Mouse (Mus musculus) neural tube, embryonic 14.5 days (tissue): ENCODE measurements around the gene Ppp1r27. TPM values are rescaled to one million over a fixed set of nuclear protein-coding genes. Genes with fewer than 3 reads are reported as not detected.

Experiments used
- ATAC-seq: fragments of 200-750 bp; cut with Nextera tagmentation; 2 replicates; pipeline ENCODE4 v1.8.0; 2017; ENCODE audit warnings: low read depth, mild to moderate bottlenecking, moderate TSS enrichment, moderate library complexity
- H3K27ac ChIP-seq: fragments of 300-500 bp; sonication (generic); 2 replicates; pipeline ENCODE4 v1.5.1; 2014; ENCODE audit warnings: low read depth, mild to moderate bottlenecking, control low read depth, low read length, moderate library complexity, mixed read lengths
- H3K27me3 ChIP-seq: fragments of 300-500 bp; sonication (generic); 2 replicates; pipeline ENCODE4 v1.6.1; 2014; ENCODE audit warnings: low read length; ENCODE audit not compliant: control insufficient read depth, insufficient read depth
- H3K36me3 ChIP-seq: fragments of 300-500 bp; sonication (generic); 2 replicates; pipeline ENCODE4 v1.6.1; 2014; ENCODE audit warnings: low read length, mixed read lengths; ENCODE audit not compliant: control insufficient read depth, insufficient read depth
- H3K4me1 ChIP-seq: fragments of 300-500 bp; sonication (generic); 2 replicates; pipeline ENCODE4 v1.6.1; 2014; ENCODE audit warnings: low read length; ENCODE audit not compliant: control insufficient read depth, insufficient read depth
- H3K4me2 ChIP-seq: fragments of 300-500 bp; sonication (generic); 2 replicates; pipeline ENCODE4 v1.6.1; 2014; ENCODE audit warnings: mild to moderate bottlenecking, low read depth, low read length, control low read depth
- H3K4me3 ChIP-seq: fragments of 300-500 bp; sonication (generic); 2 replicates; pipeline ENCODE4 v1.5.1; 2014; ENCODE audit warnings: low read depth, low read length, control low read depth, mixed read lengths
- H3K9ac ChIP-seq: fragments of 300-500 bp; sonication (generic); replicated peaks from 2 replicates; pipeline ENCODE4 v1.6.1; 2014; ENCODE audit warnings: low read depth, mild to moderate bottlenecking, control low read depth, low read length, mixed read lengths
- H3K9me3 ChIP-seq: fragments of 300-500 bp; sonication (generic); 2 replicates; pipeline ENCODE4 v1.6.1; 2016; ENCODE audit warnings: low read length; ENCODE audit not compliant: control insufficient read depth
- WGBS: fragments of 180-500 bp; shearing (Covaris S2); extraction: QIAGEN DNeasy Blood & Tissue Kit; methylation state at CpG from one replicate; pipeline ENCODE4 v1.1.7; 2014; 5-methylcytosine and 5-hydroxymethylcytosine counted together
- polyA plus RNA-seq: library from polyadenylated mRNA; unstranded; fragments of >200 nt; fragmentation: Nextera tagmentation; extraction: Ambion mirVana; gene quantifications from 2 replicates; pipeline ENCODE4 v1.2.1, GENCODE M21; 2014

Ppp1r27 gene
- polyA plus RNA-seq, 1 experiment from 2014 or later = not detected

DNA sequence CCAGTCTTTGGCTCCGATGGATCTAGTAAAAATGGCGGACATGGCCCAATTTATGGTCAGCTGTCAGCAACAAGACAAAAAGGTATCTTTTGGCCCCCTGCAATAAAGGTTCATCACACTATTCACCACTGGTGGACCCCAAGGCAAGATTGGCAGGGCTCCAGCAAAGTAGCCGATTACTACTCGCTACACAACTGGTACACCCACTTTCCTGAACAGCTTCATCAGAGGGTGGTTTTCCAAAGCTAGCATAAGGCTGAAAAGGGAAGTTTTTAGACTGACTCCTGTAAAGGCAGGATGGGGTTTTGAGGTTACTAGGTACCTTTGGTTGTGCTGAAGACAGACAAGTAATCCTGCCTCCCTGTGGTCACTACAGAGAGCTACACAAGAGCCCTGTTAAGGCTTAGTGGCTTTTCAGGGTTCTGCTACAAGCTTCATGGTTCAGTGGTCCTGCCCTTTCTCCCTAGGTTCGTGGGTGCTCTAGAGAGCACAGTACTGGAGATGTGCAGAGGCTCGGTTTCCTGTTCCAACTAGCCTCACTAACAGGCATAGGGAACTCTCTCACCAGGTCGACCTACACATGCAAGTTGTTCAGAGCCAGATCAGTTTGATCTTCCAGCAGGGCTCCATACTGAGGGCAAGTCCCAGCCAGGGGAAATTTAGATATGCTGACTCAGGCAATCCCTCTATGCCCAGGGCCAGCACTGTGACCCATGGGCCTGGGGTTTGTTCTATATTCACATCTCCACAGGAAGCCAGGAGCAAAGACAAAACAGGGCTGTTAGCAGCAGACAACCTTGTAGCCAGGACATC lies 26.5 kb upstream of the Ppp1r27 start:
- peaks cover 25% of the 10 kb centered on the region for H3K4me1 ChIP-seq
- H3K9me3 ChIP-seq = no peaks in the 10 kb centered on the region
- ATAC-seq = no peak
- no peak overlapping the region for H3K4me2 ChIP-seq
- H3K36me3 ChIP-seq = peaks cover 24% of the 10 kb centered on the region
- H3K4me3 ChIP-seq = no peak overlapping the region
- 0 out of 2 replicates have a peak overlapping the region, but pooled peaks have one; percentile 16 for H3K9ac ChIP-seq
- WGBS = 84% methylated on average over 7 of the region's 7 CpGs
- no peaks in the 10 kb centered on the region for H3K27me3 ChIP-seq
- H3K27ac ChIP-seq = no peak overlapping the region

DNA sequence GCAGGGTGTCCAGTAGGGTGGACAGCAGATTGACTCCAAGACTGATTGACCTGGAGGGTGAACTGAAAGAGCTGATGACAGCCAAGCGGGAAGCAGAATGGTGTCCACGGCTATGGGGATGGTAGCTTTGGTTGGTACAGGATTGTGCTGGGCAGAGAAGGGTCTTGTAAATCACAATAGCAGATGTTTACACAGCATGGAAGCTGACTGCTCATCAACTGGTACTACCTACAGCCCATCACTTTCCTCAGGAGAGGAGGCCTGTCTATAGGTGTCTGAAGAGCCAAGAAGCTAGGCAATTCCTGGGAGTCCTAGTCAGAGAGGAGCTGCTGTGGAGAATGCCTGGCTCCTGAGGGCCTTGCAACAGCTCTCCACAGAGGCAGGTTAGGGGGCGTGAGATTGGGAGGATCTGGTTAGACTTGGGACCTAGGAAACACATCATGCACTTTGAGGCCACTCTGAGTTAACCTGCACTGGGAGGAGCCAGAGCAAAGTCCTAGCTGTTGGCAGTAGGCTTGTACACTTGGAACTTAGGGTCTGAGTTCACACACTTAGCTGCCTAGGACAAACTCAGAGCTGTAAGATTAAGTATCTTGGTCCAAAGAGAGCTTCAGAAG lies 25.5 kb upstream of the Ppp1r27 start:
- no peak overlapping the region for H3K27ac ChIP-seq
- H3K4me3 ChIP-seq = no peak overlapping the region
- H3K27me3 ChIP-seq = no peaks in the 10 kb centered on the region
- H3K4me1 ChIP-seq = peaks cover 25% of the 10 kb centered on the region
- no peak overlapping the region for H3K9ac ChIP-seq
- peaks cover 24% of the 10 kb centered on the region for H3K36me3 ChIP-seq
- WGBS = 88% methylated on average over 3 of the region's 3 CpGs
- H3K4me2 ChIP-seq = no peak overlapping the region
- H3K9me3 ChIP-seq = no peaks in the 10 kb centered on the region
- ATAC-seq = no peak

DNA sequence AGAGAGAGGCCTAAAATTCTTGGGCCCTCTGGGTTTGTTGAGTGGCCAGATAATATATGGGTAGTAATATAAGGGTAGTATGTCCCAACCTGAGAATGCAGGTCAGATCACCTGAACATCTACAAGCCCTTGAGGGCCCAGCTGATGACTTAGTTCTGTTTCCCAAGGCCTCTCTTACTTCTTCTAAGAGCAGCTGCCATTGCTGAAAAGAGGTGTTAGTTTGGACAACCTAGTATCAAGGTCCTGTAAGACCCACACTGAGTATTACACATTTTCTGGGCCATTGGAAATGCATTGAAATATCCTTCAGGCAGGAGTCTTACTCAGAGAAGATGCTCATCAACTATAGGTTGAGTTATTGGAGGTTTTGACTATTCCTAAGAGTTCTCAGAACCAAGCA lies 25.0 kb upstream of the Ppp1r27 start:
- Histone ChIP-seq H3K9me3 (no peaks in the 10 kb centered on the region), H3K4me1 (peaks cover 28% of the 10 kb centered on the region), H3K4me2 (no peak overlapping the region), H3K9ac (no peak overlapping the region), H3K36me3 (peaks cover 24% of the 10 kb centered on the region), H3K4me3 (no peak overlapping the region), H3K27ac (no peak overlapping the region), H3K27me3 (no peaks in the 10 kb centered on the region)
- ATAC-seq = no peak

DNA sequence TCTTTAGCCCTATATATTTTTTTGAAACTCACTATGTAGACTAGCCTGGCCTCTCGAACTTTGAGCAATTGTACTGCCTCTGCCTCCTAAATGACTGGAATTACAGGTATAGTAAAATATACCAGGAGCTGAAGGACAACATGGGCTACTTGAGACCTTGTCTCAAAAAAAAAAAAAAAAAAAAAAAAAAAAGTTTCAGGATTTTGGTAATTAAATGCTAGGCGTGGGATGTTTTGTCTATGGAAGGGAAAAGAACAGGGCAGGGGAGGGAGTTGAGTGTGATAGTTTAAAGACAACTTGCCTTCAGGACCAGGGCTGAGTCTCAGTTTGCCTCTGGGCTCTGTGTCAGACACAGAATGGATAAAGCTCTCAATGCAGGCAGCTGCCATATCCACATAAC lies 24.1 kb upstream of the Ppp1r27 start:
- ATAC-seq = no peak
- Histone ChIP-seq H3K27me3 (no peaks in the 10 kb centered on the region), H3K4me3 (no peak overlapping the region), H3K36me3 (peaks cover 31% of the 10 kb centered on the region), H3K27ac (no peak overlapping the region), H3K4me1 (peaks cover 22% of the 10 kb centered on the region), H3K9ac (no peak overlapping the region), H3K9me3 (no peaks in the 10 kb centered on the region), H3K4me2 (no peak overlapping the region)
- WGBS = 80% methylated on average over 2 of the region's 2 CpGs

DNA sequence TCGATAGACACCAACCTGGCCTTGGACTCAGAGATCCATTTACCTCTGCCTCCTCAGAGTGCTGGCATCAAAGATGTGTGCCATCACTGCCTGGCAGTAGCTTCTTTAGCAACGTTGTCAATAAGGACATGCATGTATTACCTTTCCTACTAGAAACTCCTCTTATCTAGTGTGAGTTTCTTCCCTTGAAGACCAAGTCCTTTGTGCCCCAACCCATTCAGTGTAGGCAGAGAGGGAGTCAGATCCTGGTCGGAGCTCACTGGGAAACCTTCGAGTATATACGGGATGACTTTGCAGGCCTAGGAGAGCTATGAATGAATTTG lies 23.3 kb upstream of the Ppp1r27 start:
- Histone ChIP-seq H3K27me3 (no peaks in the 10 kb centered on the region), H3K36me3 (peaks cover 30% of the 10 kb centered on the region), H3K9ac (no peak overlapping the region), H3K4me2 (peak overlapping the region; percentile 90), H3K27ac (no peak overlapping the region), H3K4me3 (peak overlapping the region; percentile 68), H3K9me3 (no peaks in the 10 kb centered on the region), H3K4me1 (peaks cover 16% of the 10 kb centered on the region)
- WGBS = 47% methylated on average over 5 of the region's 5 CpGs
- no peak for ATAC-seq

DNA sequence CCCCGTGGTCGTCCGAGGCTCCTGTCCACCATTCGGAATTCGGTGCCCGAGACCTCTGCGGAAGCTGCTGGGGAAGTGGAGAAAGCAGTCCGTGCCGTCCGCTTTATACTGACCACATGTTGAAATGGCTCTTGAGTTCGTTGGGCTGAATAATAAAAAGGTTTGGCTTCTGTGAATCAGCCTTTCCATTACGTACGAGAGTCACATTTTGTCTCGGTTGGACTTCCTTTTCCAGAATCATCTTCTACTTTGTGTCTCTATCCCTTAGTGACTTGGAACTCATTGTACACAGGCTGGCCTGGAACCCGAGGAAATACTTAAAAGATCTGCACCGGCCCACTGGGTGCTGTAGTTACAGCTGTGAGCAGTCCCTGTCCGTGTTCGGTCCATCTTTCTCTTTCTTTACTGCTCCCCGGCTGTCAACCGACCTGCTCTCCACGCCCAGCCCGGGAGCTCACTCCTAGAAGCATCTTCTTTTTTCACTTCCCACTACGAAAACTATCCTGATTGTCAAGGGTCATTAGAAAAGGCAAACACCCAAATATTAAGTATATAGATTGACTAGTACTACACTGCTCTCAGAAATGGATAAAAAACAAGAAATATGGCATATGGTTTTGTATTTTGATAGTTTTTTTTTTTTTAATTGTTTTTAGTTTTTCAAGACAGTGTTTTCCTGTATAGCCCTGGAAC lies 22.8 kb upstream of the Ppp1r27 start:
- Histone ChIP-seq H3K36me3 (peaks cover 27% of the 10 kb centered on the region), H3K4me2 (peak overlapping the region; percentile 90), H3K9ac (peak overlapping the region; percentile 72), H3K27me3 (no peaks in the 10 kb centered on the region), H3K9me3 (no peaks in the 10 kb centered on the region), H3K27ac (peak overlapping the region; percentile 89), H3K4me3 (peak overlapping the region; percentile 68), H3K4me1 (peaks cover 16% of the 10 kb centered on the region)
- WGBS = under 1% methylated on average over 23 of the region's 23 CpGs
- no peak for ATAC-seq

DNA sequence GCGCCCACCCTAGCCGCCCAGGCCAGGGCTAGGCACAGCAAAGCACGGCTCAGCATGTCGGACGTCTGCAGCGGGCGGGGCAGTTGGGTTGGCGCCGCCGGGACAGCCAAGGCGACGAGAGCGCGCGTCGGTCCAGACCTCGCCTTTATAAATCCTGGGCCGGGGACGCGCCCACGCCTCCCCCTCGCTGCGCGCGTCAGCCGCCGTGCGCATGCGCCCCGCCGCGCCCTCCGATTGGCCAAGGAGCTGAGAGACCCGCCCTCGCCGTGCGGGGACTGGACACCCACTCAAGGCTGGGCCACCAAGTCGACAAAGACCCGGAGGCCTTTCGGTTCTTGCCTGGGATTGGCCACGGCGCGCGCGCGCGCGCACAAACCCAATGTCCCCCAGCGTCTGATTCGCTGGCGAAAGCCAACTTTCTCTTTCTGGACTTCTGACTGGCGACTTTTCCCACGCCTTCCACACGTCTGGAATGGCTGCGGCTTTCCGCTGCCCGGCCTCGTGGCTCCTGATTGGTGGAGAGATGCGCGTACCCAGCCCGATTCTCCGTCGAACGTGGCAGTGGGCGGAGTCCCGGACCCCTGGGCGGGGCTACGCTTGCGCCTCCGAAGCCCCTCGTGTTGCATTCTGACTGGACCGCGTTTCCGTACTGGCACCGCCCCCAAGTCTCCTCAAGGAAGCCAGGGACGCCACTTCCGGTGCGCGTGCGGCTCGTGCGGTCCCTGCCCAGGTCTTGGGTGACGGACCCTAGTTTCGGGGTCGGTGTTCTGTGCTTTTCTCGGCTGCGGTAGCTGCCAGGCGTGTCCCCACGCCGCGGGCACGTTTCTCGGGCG lies 22.0 kb upstream of the Ppp1r27 start, which contains the start of gene P4hb:
P4hb (minus strand) TSS at position 502 of the 833 bp plus-strand sequence.
- Histone ChIP-seq H3K9ac (peak within 1 kb of the TSS; percentile 72), H3K9me3 (no peaks in the 10 kb centered on the region), H3K4me1 (peaks cover 16% of the 10 kb centered on the region), H3K4me3 (peak within 1 kb of the TSS; percentile 68), H3K36me3 (peaks cover 27% of the 10 kb centered on the region), H3K27me3 (no peaks in the 10 kb centered on the region), H3K4me2 (peak within 1 kb of the TSS; percentile 95), H3K27ac (peak within 1 kb of the TSS; percentile 89)
- under 1% methylated on average over 92 of the region's 94 CpGs for WGBS
- ATAC-seq = peak; percentile 96

DNA sequence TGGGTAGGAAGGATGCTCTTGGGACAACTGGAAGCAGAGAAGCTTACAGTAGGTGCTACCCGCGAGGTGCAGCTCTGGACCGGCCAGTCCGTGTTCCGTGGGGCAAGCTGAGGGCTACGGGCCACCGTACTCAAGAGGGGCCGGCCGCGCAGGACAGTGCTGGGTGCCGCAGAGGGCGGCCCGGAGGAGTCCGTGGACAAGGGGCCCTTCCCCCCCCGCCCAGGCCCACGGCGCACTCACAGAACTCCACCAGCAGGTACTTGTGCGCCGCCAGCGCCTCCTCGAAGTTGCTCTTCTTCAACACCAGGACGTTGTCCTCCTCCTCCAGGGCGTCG lies 21.5 kb upstream of the Ppp1r27 start:
- peak; percentile 40; the same call in 1 of the 2 replicates for ATAC-seq
- Histone ChIP-seq H3K36me3 (peaks cover 27% of the 10 kb centered on the region), H3K27me3 (no peaks in the 10 kb centered on the region), H3K9me3 (no peaks in the 10 kb centered on the region), H3K4me3 (peak overlapping the region; percentile 68), H3K4me1 (peaks cover 16% of the 10 kb centered on the region), H3K9ac (peak overlapping the region; percentile 72), H3K4me2 (peak overlapping the region; percentile 95), H3K27ac (peak overlapping the region; percentile 56)
- WGBS = 0% methylated on average over 21 of the region's 24 CpGs
